Mouse (Mus musculus) heart, embryonic 16.5 days (tissue): ENCODE measurements around the gene Gm35315. TPM values are rescaled to one million over a fixed set of nuclear protein-coding genes. Genes with fewer than 3 reads are reported as not detected.

Source experiments
- ATAC-seq: fragments of 200-750 bp; cut with Nextera tagmentation; replicated peaks from 2 replicates; pipeline ENCODE4 v1.8.0; 2017; ENCODE audit warnings: moderate number of reproducible peaks; ENCODE audit not compliant: insufficient read depth, low FRiP score; ENCODE audit errors: extremely low read depth
- H3K27ac ChIP-seq: fragments of 300-500 bp; sonication (generic); 2 replicates; pipeline ENCODE4 v1.5.1; 2014; ENCODE audit warnings: mild to moderate bottlenecking, low read length, control low read depth, moderate library complexity
- H3K27me3 ChIP-seq: fragments of 300-500 bp; sonication (generic); 2 replicates; pipeline ENCODE4 v1.6.1; 2014; ENCODE audit warnings: low read length, mixed read lengths; ENCODE audit not compliant: control insufficient read depth, insufficient read depth
- H3K36me3 ChIP-seq: fragments of 300-500 bp; sonication (generic); 2 replicates; pipeline ENCODE4 v1.6.1; 2014; ENCODE audit not compliant: control insufficient read depth, insufficient read depth
- H3K4me1 ChIP-seq: fragments of 300-500 bp; sonication (generic); 2 replicates; pipeline ENCODE4 v1.6.1; 2014; ENCODE audit warnings: low read length, mixed read lengths; ENCODE audit not compliant: control insufficient read depth, insufficient read depth
- H3K4me2 ChIP-seq: fragments of 300-500 bp; sonication (generic); 2 replicates; pipeline ENCODE4 v1.6.1; 2014; ENCODE audit warnings: low read depth, mild to moderate bottlenecking, control low read depth, low read length
- H3K4me3 ChIP-seq: fragments of 300-500 bp; sonication (generic); 2 replicates; pipeline ENCODE4 v1.5.1; 2014; ENCODE audit warnings: mild to moderate bottlenecking, control low read depth, low read length
- H3K9ac ChIP-seq: fragments of 300-500 bp; sonication (generic); 2 replicates; pipeline ENCODE4 v1.6.1; 2014; ENCODE audit warnings: low read length, control low read depth
- H3K9me3 ChIP-seq: fragments of 300-500 bp; sonication (generic); replicated peaks from 2 replicates; pipeline ENCODE4 v1.6.1; 2016; ENCODE audit warnings: low read length; ENCODE audit not compliant: control insufficient read depth
- WGBS: fragments of 180-500 bp; shearing (Covaris S2); extraction: QIAGEN DNeasy Blood & Tissue Kit; methylation state at CpG from one replicate; pipeline ENCODE4 v1.1.7; 2014; 5-methylcytosine and 5-hydroxymethylcytosine counted together
- polyA plus RNA-seq: library from polyadenylated mRNA; unstranded; fragments of >200 nt; fragmentation: Nextera tagmentation; extraction: Ambion mirVana; gene quantifications from 2 replicates; pipeline ENCODE4 v1.2.1, GENCODE M21; 2015

The Gm35315 gene
- polyA plus RNA-seq = 0.51 and 0.75 TPM in 2 replicates

GRCm38 (mm10) chr5:110094030-110094846 is at the start of gene Gm35315:
TSS of gene Gm35315 (minus strand) at chr5:110094420.
- no peaks in the 10 kb centered on the region for H3K9me3 ChIP-seq
- peak within 1 kb of the TSS; percentile 63 for H3K9ac ChIP-seq
- 2% methylated on average over 22 of the region's 25 CpGs for WGBS
- H3K36me3 ChIP-seq = no peaks in the 10 kb centered on the region
- H3K27me3 ChIP-seq = no peaks in the 10 kb centered on the region
- peak within 1 kb of the TSS; percentile 60 for H3K4me3 ChIP-seq
- H3K4me1 ChIP-seq = peaks cover 3% of the 10 kb centered on the region; the same call in 1 of the 2 replicates
- peak within 1 kb of the TSS; percentile 82 for H3K4me2 ChIP-seq
- peak; percentile 90 for ATAC-seq
- H3K27ac ChIP-seq = peak within 1 kb of the TSS; percentile 67

- peaks cover 29% of the 10 kb centered on the region for H3K36me3 ChIP-seq
- no peaks in the 10 kb centered on the region for H3K9me3 ChIP-seq
- no peak for ATAC-seq
- no peaks in the 10 kb centered on the region for H3K27me3 ChIP-seq
- H3K27ac ChIP-seq = no peak overlapping the region
- no peak overlapping the region for H3K4me3 ChIP-seq
- H3K4me1 ChIP-seq = no peaks in the 10 kb centered on the region
- H3K4me2 ChIP-seq = no peak overlapping the region
- H3K9ac ChIP-seq = no peak overlapping the region
- 89% methylated on average over 5 of the region's 5 CpGs for whole genome bisulfite sequencing
Measured at GRCm38 (mm10) chr5:110143007-110143406, 48.8 kb upstream of the Gm35315 start.

DNA sequence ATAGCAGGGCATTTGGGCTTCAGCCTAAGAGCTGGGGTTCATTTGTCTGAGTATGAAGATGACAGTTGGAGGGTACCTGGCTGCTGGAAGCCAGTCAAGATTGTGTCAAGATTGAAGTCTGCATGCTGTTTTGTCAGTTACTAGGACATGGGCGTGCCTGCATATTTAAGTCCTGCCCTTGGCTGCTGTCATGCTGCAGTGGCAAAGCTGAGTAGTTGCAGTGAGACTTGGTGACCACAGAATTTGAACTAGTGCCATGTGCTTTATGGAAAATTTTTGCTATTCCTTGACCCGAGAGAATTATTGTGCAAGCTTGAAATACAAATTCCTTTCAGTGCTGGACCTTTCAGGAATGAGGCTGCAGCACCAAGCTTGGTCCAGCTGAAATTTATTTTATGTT is 48.1 kb upstream of the Gm35315 start:
- Histone ChIP-seq H3K4me2 (no peak overlapping the region), H3K9ac (no peak overlapping the region), H3K4me3 (no peak overlapping the region), H3K4me1 (no peaks in the 10 kb centered on the region), H3K27me3 (no peaks in the 10 kb centered on the region), H3K9me3 (no peaks in the 10 kb centered on the region), H3K27ac (no peak overlapping the region), H3K36me3 (peaks cover 26% of the 10 kb centered on the region)
- no peak for ATAC-seq
- 93% methylated on average over 2 of the region's 2 CpGs for WGBS

GRCm38 (mm10) chr5:110140424-110140823 is 46.2 kb upstream of the Gm35315 start:
- Histone ChIP-seq H3K9ac (no peak overlapping the region), H3K27me3 (no peaks in the 10 kb centered on the region), H3K4me3 (no peak overlapping the region), H3K36me3 (peaks cover 17% of the 10 kb centered on the region; the same call in 1 of the 2 replicates), H3K27ac (no peak overlapping the region), H3K9me3 (no peaks in the 10 kb centered on the region), H3K4me1 (0 out of 2 replicates have a peak, but pooled peaks cover 2% of the 10 kb centered on the region), H3K4me2 (no peak overlapping the region)
- WGBS = 85% methylated on average over 7 of the region's 7 CpGs
- no peak for ATAC-seq

- Histone ChIP-seq H3K9ac (no peak overlapping the region), H3K27me3 (no peaks in the 10 kb centered on the region), H3K9me3 (peaks cover 8% of the 10 kb centered on the region), H3K4me2 (no peak overlapping the region), H3K4me1 (0 out of 2 replicates have a peak, but pooled peaks cover 2% of the 10 kb centered on the region), H3K36me3 (peaks cover 11% of the 10 kb centered on the region; the same call in 1 of the 2 replicates), H3K27ac (no peak overlapping the region), H3K4me3 (no peak overlapping the region)
- WGBS = 94% methylated on average over 3 of the region's 3 CpGs
- no peak for ATAC-seq
Measured at GRCm38 (mm10) chr5:110139325-110139724, 45.1 kb upstream of the Gm35315 start.

GRCm38 (mm10) chr5:110137816-110138215 is 43.6 kb upstream of the Gm35315 start:
- Histone ChIP-seq H3K4me3 (no peak overlapping the region), H3K27me3 (no peaks in the 10 kb centered on the region), H3K4me2 (no peak overlapping the region), H3K9me3 (peaks cover 14% of the 10 kb centered on the region), H3K36me3 (peaks cover 9% of the 10 kb centered on the region), H3K9ac (no peak overlapping the region), H3K4me1 (0 out of 2 replicates have a peak, but pooled peaks cover 2% of the 10 kb centered on the region), H3K27ac (no peak overlapping the region)
- WGBS = 86% methylated on average over 3 of the region's 3 CpGs
- no peak for ATAC-seq

GRCm38 (mm10) chr5:110136087-110136464 is 41.9 kb upstream of the Gm35315 start:
- H3K4me2 ChIP-seq = peak overlapping the region; percentile 87
- peaks cover 14% of the 10 kb centered on the region for H3K9me3 ChIP-seq
- peak; percentile 21; the same call in 1 of the 2 replicates for ATAC-seq
- H3K4me1 ChIP-seq = 0 out of 2 replicates have a peak, but pooled peaks cover 2% of the 10 kb centered on the region
- H3K9ac ChIP-seq = peak overlapping the region; percentile 93
- WGBS = 4% methylated on average over 18 of the region's 18 CpGs
- peaks cover 6% of the 10 kb centered on the region for H3K36me3 ChIP-seq
- peak overlapping the region; percentile 94 for H3K4me3 ChIP-seq
- H3K27ac ChIP-seq = peak overlapping the region; percentile 70
- no peaks in the 10 kb centered on the region for H3K27me3 ChIP-seq

DNA sequence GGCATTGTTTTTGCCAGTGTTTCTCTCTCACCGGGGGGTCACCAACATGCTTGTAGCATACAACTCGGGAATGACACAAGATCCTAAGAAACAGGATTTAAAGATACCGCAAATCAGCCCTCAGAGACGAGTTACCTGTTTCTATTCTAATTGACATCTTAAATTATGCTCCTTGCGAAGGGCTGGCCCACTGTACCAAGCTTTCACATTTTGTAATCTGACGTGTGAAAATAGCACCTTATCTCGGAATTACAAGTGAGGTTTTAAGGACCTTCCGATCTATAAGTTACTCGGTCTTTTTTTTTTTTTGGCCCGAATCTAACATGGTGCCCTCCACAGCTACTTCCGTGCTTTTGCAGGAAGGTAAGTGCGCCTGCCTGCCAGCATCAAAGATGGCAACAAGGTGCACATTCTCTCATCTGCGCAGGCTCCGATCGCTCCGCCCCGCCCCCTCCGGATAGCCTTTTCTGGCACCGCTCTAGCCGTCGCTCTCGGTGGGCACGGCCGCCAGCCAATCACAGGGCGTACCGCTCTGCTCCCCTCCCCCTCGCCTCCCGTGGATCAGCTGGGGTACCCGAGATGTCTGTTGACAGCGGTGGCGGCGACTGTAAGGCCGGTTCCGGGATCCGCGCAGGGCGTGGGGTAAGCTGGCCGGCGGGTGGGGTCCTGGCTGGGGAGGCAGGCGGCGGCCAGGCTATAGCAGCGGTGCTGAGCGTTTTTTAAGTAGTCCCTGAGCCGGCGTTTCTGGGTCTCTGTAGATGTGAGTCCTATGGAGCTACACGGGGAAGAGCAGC is 41.3 kb upstream of the Gm35315 start, which contains the start of gene Chfr:
Gene Chfr (plus strand): TSS at position 550 of the 794 bp plus-strand sequence.
- Histone ChIP-seq H3K27ac (peak within 1 kb of the TSS; percentile 70), H3K27me3 (no peaks in the 10 kb centered on the region), H3K9ac (peak within 1 kb of the TSS; percentile 93), H3K36me3 (peaks cover 8% of the 10 kb centered on the region), H3K4me1 (0 out of 2 replicates have a peak, but pooled peaks cover 2% of the 10 kb centered on the region), H3K4me3 (peak within 1 kb of the TSS; percentile 94), H3K4me2 (peak within 1 kb of the TSS; percentile 87), H3K9me3 (peaks cover 20% of the 10 kb centered on the region)
- peak; percentile 100 for ATAC-seq
- WGBS = 5% methylated on average over 46 of the region's 46 CpGs
